Mouse (Mus musculus) ovary, postnatal 14 days (tissue): Measurements from ENCODE around the gene Gm7168.
"Not testable (repeated sequence)": the region's sequence is repeated elsewhere in the genome, so short reads cannot be mapped to it uniquely, and the experiment has no call there.

Experiments
- DNase-seq: peaks from one replicate; pipeline ENCODE4 v3.0.0; 2022; ENCODE audit warnings: low spot score

The Gm7168 gene

DNA sequence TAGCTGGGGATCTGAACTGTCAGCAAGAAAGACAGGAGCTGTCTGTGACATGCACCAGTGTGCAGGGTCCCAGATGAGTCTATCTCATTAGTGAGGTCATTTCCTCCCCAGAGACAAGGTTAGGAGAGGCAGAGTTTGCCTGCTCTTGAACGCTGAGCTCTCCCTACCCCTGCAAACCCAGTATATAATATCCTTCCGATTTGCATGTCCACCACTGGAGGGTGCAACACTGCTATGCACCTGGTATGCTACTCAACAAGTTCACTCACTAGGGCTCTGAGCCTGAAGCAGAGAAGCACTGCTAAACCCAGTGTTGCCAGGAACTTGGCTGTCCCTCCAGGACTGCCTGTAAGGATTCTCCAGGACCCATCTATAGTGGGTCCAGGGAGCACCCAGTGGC, 45.3 kb downstream of the Gm7168 start:
- DNase-seq = not testable (repeated sequence)
